Mouse (Mus musculus): ENCODE results near the gene Ssh2. TPM values are rescaled to one million over a fixed set of nuclear protein-coding genes. Genes with fewer than 3 reads are reported as not detected.

Ssh2 gene
- polyA plus RNA-seq, 1 experiment from 2014 or later = 26.6 TPM

DNA sequence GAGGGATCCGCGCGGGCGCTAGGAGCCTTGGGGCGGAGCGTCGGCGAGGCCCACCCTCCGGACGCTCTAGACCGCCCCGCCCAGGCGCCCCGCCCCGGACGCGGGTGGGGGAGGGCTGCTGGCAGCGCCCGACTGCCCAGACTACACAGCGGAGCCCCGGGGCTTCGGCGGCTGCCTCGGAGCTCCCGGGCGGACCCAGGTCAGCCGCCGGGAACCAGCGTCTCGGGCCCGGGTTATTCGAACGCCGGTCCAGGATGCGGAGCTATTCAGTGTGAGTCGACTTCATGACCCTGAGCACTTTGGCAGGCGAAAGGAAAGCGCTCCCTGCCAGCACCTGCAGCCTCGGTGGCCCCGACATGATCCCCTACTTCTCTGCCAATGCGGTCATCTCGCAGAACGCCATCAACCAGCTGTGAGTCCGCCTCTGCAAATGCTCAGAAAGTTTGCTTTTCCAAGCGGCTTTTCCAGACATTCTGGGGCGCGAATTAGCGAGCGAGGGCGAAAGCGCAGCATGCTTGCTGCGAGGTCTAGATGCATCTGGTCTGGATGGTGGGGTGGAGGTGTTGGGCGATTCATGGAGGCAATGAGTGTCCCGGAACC is 132.2 kb downstream of the Ssh2 start:
- WGBS = under 1% methylated on average over 54 of the region's 54 CpGs
- Histone ChIP-seq H3K9me3 (ENCODE audit: control insufficient read depth, low read length) (no peaks in the 10 kb centered on the region), H3K4me2 (ENCODE audit: low read length) (peak overlapping the region; percentile 91), H3K4me3 (replicated peaks; ENCODE audit: low read depth, low read length) (peak overlapping the region; percentile 51), H3K4me1 (ENCODE audit: control insufficient read depth, insufficient read depth, low read length) (peaks cover 5% of the 10 kb centered on the region; the same call in 1 of the 2 replicates), H3K36me3 (ENCODE audit: control insufficient read depth, insufficient read depth, low read length) (no peaks in the 10 kb centered on the region), H3K27ac (replicated peaks; ENCODE audit: low read depth, low read length) (no peak overlapping the region), H3K27me3 (ENCODE audit: control insufficient read depth, insufficient read depth, low read length) (no peaks in the 10 kb centered on the region), H3K9ac (replicated peaks; ENCODE audit: low read length) (peak overlapping the region; percentile 50)
- peak; percentile 76; the same call in 1 of the 2 replicates for ATAC-seq (ENCODE audit: low FRiP score, low TSS enrichment)
- peak; percentile 87 for DNase-seq

DNA sequence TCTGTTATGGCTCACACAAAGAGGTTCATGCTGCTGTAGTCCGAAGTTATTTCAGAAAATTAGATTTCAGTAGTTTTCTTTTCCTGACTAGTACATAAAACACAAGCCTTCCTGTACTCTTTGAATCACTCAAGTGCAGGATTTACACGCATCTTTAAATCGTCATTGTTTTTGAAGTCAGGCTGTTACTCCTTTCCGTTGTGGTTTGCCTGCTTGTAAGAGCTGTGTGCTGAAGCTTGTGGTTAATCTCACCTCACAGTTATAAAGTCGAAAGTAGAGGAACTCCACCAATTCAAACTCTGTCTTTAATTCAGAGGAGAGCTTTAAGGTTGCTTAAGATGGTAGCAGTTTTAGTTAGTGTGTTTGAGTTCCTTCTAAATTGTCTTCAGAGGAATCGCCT is 132.9 kb downstream of the Ssh2 start:
- Histone ChIP-seq H3K9ac (replicated peaks; ENCODE audit: low read length) (no peak overlapping the region), H3K9me3 (ENCODE audit: control insufficient read depth, low read length) (no peaks in the 10 kb centered on the region), H3K4me3 (replicated peaks; ENCODE audit: low read depth, low read length) (peak overlapping the region; percentile 51; the same call in 1 of the 2 replicates), H3K36me3 (ENCODE audit: control insufficient read depth, insufficient read depth, low read length) (no peaks in the 10 kb centered on the region), H3K27me3 (ENCODE audit: control insufficient read depth, insufficient read depth, low read length) (no peaks in the 10 kb centered on the region), H3K27ac (replicated peaks; ENCODE audit: low read depth, low read length) (no peak overlapping the region), H3K4me2 (ENCODE audit: low read length) (peak overlapping the region; percentile 91), H3K4me1 (ENCODE audit: control insufficient read depth, insufficient read depth, low read length) (peaks cover 5% of the 10 kb centered on the region; the same call in 1 of the 2 replicates)
- 37% methylated on average over 6 of the region's 6 CpGs for WGBS
- no peak for ATAC-seq (ENCODE audit: low FRiP score, low TSS enrichment)
- no peak for DNase-seq

DNA sequence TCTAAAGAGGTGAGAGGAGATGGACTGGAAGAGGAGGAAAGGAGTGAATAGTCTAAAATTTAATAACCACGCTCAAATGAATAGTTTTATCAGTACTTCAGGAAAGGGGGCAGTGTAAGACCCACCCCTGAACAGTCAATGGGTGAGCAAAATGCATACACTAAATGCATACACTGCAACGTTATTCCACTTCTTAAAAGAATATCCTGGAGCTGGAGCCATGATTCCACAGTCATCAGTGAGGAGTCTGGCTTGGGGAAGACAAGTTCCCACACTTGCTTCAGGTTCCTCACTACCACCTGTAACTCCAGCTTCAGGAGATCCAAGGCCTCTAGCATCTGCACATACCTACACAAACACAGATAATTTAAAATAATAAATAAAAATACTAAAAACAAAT is 133.6 kb downstream of the Ssh2 start:
- Histone ChIP-seq H3K36me3 (ENCODE audit: control insufficient read depth, insufficient read depth, low read length) (no peaks in the 10 kb centered on the region), H3K4me1 (ENCODE audit: control insufficient read depth, insufficient read depth, low read length) (peaks cover 5% of the 10 kb centered on the region; the same call in 1 of the 2 replicates), H3K9ac (replicated peaks; ENCODE audit: low read length) (no peak overlapping the region), H3K4me3 (replicated peaks; ENCODE audit: low read depth, low read length) (no peak overlapping the region), H3K27ac (replicated peaks; ENCODE audit: low read depth, low read length) (no peak overlapping the region), H3K27me3 (ENCODE audit: control insufficient read depth, insufficient read depth, low read length) (no peaks in the 10 kb centered on the region), H3K9me3 (ENCODE audit: control insufficient read depth, low read length) (no peaks in the 10 kb centered on the region), H3K4me2 (ENCODE audit: low read length) (no peak overlapping the region)
- ATAC-seq (ENCODE audit: low FRiP score, low TSS enrichment) (no peak), DNase-seq (no peak)
- 94% methylated on average over 2 of the region's 2 CpGs for WGBS

DNA sequence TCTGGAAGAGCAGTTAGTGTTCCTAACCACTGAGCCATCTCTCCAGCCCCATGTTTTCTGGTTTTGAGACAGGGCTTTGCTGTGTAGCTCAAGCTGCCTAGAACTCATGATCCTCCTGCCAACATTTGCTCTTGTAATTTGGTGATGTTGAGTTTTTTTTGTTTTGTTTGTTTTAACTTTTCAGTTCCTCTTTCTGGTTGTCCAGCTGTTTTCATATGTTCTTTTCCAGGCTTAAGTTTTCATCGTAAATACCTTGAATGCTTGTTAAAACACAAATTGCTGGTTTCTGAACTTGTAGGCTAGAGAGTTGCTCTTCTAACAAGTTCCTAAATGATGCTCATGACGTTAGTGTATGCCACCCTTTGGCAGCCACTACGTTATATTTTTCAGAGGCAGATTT is 139.0 kb downstream of the Ssh2 start:
- Histone ChIP-seq H3K27me3 (ENCODE audit: control insufficient read depth, insufficient read depth, low read length) (no peaks in the 10 kb centered on the region), H3K9me3 (ENCODE audit: control insufficient read depth, low read length) (no peaks in the 10 kb centered on the region), H3K9ac (replicated peaks; ENCODE audit: low read length) (no peak overlapping the region), H3K36me3 (ENCODE audit: control insufficient read depth, insufficient read depth, low read length) (no peaks in the 10 kb centered on the region), H3K4me1 (ENCODE audit: control insufficient read depth, insufficient read depth, low read length) (no peaks in the 10 kb centered on the region), H3K27ac (replicated peaks; ENCODE audit: low read depth, low read length) (no peak overlapping the region), H3K4me3 (replicated peaks; ENCODE audit: low read depth, low read length) (no peak overlapping the region), H3K4me2 (ENCODE audit: low read length) (no peak overlapping the region)
- WGBS = 93% methylated on average over 3 of the region's 3 CpGs
- ATAC-seq (ENCODE audit: low FRiP score, low TSS enrichment) = no peak
- no peak for DNase-seq

DNA sequence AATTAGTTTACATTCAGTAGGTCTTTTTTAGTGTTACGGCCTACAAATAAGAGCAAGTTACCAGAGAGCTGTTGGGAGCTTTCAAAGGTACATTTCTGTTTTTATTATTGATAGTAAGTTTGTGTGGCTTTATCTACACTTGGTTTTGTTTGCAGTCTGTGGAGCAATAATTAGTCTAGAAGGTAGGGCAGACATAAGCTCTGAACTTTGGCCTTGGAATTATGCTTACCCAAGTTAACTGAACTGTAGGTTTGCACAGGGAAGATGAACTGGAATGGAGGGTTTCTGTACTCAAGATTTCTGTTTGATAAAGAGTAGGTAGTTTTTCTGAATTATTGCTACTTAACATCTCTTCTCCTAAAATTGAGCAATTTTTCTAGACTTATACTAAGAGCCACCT is 141.8 kb downstream of the Ssh2 start:
- Histone ChIP-seq H3K9ac (replicated peaks; ENCODE audit: low read length) (no peak overlapping the region), H3K4me2 (ENCODE audit: low read length) (no peak overlapping the region)

DNA sequence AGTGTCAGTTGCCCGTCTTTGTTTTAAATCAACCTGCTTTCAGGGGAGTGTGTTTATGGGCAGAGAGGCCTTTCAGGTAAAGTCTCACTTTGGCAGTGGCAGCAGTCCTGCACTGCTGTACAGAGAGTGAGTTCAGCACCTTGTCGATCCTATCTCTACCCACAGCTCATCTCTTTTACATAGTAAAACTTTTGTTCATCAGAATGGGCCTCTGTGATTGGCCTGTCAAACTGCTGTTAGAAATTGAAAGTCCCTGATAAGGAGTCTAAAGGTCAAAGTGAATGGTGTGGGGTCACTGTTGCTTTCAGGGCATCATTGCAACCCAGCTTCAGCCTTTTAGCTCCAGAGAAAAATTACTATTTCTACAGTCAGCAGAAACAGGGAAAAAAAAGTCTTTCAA is 147.4 kb downstream of the Ssh2 start:
- ATAC-seq (ENCODE audit: low FRiP score, low TSS enrichment) = no peak
- 83% methylated on average over 2 of the region's 2 CpGs for WGBS

More for the DNA sequence above, 141.8 kb downstream of the Ssh2 start:
- H3K36me3 ChIP-seq (ENCODE audit: control insufficient read depth, insufficient read depth, low read length) = no peaks in the 10 kb centered on the region
- no peaks in the 10 kb centered on the region for H3K4me1 ChIP-seq (ENCODE audit: control insufficient read depth, insufficient read depth, low read length)
- no peak overlapping the region for H3K27ac ChIP-seq (replicated peaks; ENCODE audit: low read depth, low read length)
- no peak overlapping the region for H3K4me3 ChIP-seq (replicated peaks; ENCODE audit: low read depth, low read length)
- ATAC-seq (ENCODE audit: low FRiP score, low TSS enrichment) (no peak), DNase-seq (no peak)
- H3K9me3 ChIP-seq (ENCODE audit: control insufficient read depth, low read length) = no peaks in the 10 kb centered on the region
- no peaks in the 10 kb centered on the region for H3K27me3 ChIP-seq (ENCODE audit: control insufficient read depth, insufficient read depth, low read length)
- WGBS = 96% methylated on average over 1 of the region's 1 CpGs

DNA sequence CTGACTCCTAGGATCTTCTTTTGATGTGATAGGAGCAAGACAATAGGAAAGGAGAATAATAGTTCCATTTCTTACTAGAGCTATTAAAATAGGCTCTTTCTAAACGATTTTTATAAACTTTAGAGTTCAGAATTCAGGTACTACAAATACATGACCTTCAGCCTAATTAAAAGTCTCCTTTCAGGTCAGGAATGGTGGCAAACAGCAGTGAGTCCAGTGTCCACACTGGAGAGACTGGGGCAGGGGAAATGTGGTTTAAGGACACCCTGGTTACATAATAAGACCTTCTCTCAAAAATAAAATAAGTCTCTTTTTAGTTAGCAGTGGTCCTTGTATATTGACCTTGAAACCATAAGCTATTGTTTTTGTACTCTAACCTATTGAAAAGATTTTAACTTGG is 148.3 kb downstream of the Ssh2 start:
- ATAC-seq (ENCODE audit: low FRiP score, low TSS enrichment) (no peak), DNase-seq (no peak)
- Histone ChIP-seq H3K36me3 (ENCODE audit: control insufficient read depth, insufficient read depth, low read length) (no peaks in the 10 kb centered on the region), H3K27ac (replicated peaks; ENCODE audit: low read depth, low read length) (no peak overlapping the region), H3K4me3 (replicated peaks; ENCODE audit: low read depth, low read length) (no peak overlapping the region), H3K4me2 (ENCODE audit: low read length) (no peak overlapping the region), H3K9me3 (ENCODE audit: control insufficient read depth, low read length) (no peaks in the 10 kb centered on the region), H3K4me1 (ENCODE audit: control insufficient read depth, insufficient read depth, low read length) (no peaks in the 10 kb centered on the region), H3K27me3 (ENCODE audit: control insufficient read depth, insufficient read depth, low read length) (no peaks in the 10 kb centered on the region), H3K9ac (replicated peaks; ENCODE audit: low read length) (no peak overlapping the region)
- 86% methylated on average over 1 of the region's 1 CpGs for WGBS

More for the DNA sequence above, 147.4 kb downstream of the Ssh2 start:
- no peaks in the 10 kb centered on the region for H3K9me3 ChIP-seq (ENCODE audit: control insufficient read depth, low read length)
- no peak overlapping the region for H3K27ac ChIP-seq (replicated peaks; ENCODE audit: low read depth, low read length)
- no peaks in the 10 kb centered on the region for H3K27me3 ChIP-seq (ENCODE audit: control insufficient read depth, insufficient read depth, low read length)
- H3K4me1 ChIP-seq (ENCODE audit: control insufficient read depth, insufficient read depth, low read length) = no peaks in the 10 kb centered on the region
- no peaks in the 10 kb centered on the region for H3K36me3 ChIP-seq (ENCODE audit: control insufficient read depth, insufficient read depth, low read length)
- no peak overlapping the region for H3K4me3 ChIP-seq (replicated peaks; ENCODE audit: low read depth, low read length)
- no peak overlapping the region for H3K4me2 ChIP-seq (ENCODE audit: low read length)
- no peak overlapping the region for H3K9ac ChIP-seq (replicated peaks; ENCODE audit: low read length)
- no peak for DNase-seq

DNA sequence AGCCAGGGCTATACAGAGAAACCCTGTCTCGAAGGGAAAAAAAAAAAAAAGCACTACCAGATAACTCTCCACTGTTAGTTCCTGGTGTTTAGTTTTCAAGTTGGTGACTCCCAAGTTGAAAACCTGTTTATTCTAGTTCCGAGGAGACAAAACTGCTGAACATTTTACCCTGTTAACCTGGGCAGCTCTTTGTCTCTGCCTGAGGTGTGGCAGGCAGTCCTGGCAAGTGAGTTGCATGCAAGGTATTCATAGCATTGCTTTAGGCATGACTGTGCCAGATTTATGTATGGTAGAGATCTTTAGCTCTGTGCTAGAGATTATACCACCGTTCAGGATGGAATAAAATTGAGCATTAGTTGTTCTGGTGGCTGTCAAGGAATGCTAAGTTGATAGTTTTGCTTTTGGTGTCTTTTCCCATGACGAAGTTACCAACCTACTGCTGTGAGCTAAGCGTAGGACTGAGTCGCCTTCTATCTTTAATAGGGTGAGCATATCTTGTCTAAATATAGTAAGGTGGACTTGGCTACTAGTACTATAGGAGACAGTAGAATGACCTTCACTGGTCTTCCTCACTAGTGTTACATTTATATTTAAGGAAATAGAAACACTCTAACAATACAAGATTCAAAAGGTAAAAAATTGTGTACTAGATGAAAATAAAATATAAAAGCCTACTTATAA is 149.8 kb downstream of the Ssh2 start:
- Histone ChIP-seq H3K27me3 (ENCODE audit: control insufficient read depth, insufficient read depth, low read length) (no peaks in the 10 kb centered on the region), H3K9ac (replicated peaks; ENCODE audit: low read length) (no peak overlapping the region), H3K36me3 (ENCODE audit: control insufficient read depth, insufficient read depth, low read length) (no peaks in the 10 kb centered on the region), H3K27ac (replicated peaks; ENCODE audit: low read depth, low read length) (no peak overlapping the region), H3K9me3 (ENCODE audit: control insufficient read depth, low read length) (no peaks in the 10 kb centered on the region), H3K4me3 (replicated peaks; ENCODE audit: low read depth, low read length) (no peak overlapping the region), H3K4me1 (ENCODE audit: control insufficient read depth, insufficient read depth, low read length) (no peaks in the 10 kb centered on the region), H3K4me2 (ENCODE audit: low read length) (no peak overlapping the region)
- DNase-seq (no peak), ATAC-seq (ENCODE audit: low FRiP score, low TSS enrichment) (no peak)
- 95% methylated on average over 6 of the region's 6 CpGs for WGBS
